Mouse (Mus musculus) kidney, postnatal 0 days (tissue): ENCODE data around the gene Fmnl2. TPM values are rescaled to one million over a fixed set of nuclear protein-coding genes. Genes with fewer than 3 reads are reported as not detected.
A peak's percentile ranks its signal among the peaks of the same experiment; 100 is the strongest.

Source experiments
- ATAC-seq: fragments of 200-750 bp; cut with Nextera tagmentation; replicated peaks from 2 replicates; pipeline ENCODE4 v1.8.0; 2017; ENCODE audit warnings: low read depth, moderate number of reproducible peaks, moderate TSS enrichment, moderate library complexity; ENCODE audit not compliant: low FRiP score
- DNase-seq: peaks from one replicate; pipeline ENCODE4 v3.0.0-alpha.2; 2016; ENCODE audit warnings: low spot score
- H3K27ac ChIP-seq: fragments of 300-500 bp; sonication (generic); 2 replicates; pipeline ENCODE4 v1.5.1; 2014; ENCODE audit warnings: mild to moderate bottlenecking
- H3K27me3 ChIP-seq: fragments of 300-500 bp; sonication (generic); 2 replicates; pipeline ENCODE4 v1.6.1; 2014; ENCODE audit warnings: low read length, mixed read lengths; ENCODE audit not compliant: insufficient read depth
- H3K36me3 ChIP-seq: fragments of 300-500 bp; sonication (generic); 2 replicates; pipeline ENCODE4 v1.6.1; 2014; ENCODE audit warnings: low read length, mixed read lengths; ENCODE audit not compliant: insufficient read depth
- H3K4me1 ChIP-seq: fragments of 300-500 bp; sonication (generic); replicated peaks from 2 replicates; pipeline ENCODE4 v1.6.1; 2014; ENCODE audit warnings: antibody characterized with exemption, low read length, mixed read lengths; ENCODE audit not compliant: insufficient read depth
- H3K4me2 ChIP-seq: fragments of 300-500 bp; sonication (generic); 2 replicates; pipeline ENCODE4 v1.6.1; 2014; ENCODE audit warnings: mild to moderate bottlenecking, low read length, moderate library complexity, mixed read lengths
- H3K4me3 ChIP-seq: fragments of 300-500 bp; sonication (generic); replicated peaks from 2 replicates; pipeline ENCODE4 v1.5.1; 2014; ENCODE audit warnings: low read depth, low read length
- H3K9ac ChIP-seq: fragments of 300-500 bp; sonication (generic); 2 replicates; pipeline ENCODE4 v1.6.1; 2014; ENCODE audit warnings: low read depth, low read length
- H3K9me3 ChIP-seq: fragments of 300-500 bp; sonication (generic); replicated peaks from 2 replicates; pipeline ENCODE4 v1.6.1; 2016; ENCODE audit warnings: low read length, inconsistent platforms, mixed read lengths
- CTCF ChIP-seq: IDR thresholded peaks from 2 replicates; pipeline ENCODE4 v1.5.1; 2016; ENCODE audit warnings: antibody characterized with exemption, low read depth, mild to moderate bottlenecking, moderate library complexity
- WGBS: fragments of 180-500 bp; shearing (Covaris S2); extraction: QIAGEN DNeasy Blood & Tissue Kit; methylation state at CpG from one replicate; pipeline ENCODE4 v1.1.7; 2014; 5-methylcytosine and 5-hydroxymethylcytosine counted together
- polyA plus RNA-seq: library from polyadenylated mRNA; unstranded; fragments of >200 nt; fragmentation: Nextera tagmentation; extraction: Ambion mirVana; gene quantifications from 2 replicates; pipeline ENCODE4 v1.2.1, GENCODE M21; 2015

The Fmnl2 gene
- polyA plus RNA-seq, 1 experiment from 2014 or later: 8.5 TPM

GRCm38 (mm10) chr2:52873276-52874063, 15.8 kb downstream of the Fmnl2 start:
- Histone ChIP-seq H3K27ac (no peak overlapping the region), H3K4me1 (peaks cover 14% of the 10 kb centered on the region; the same call in 1 of the 2 replicates), H3K4me2 (no peak overlapping the region), H3K9me3 (no peaks in the 10 kb centered on the region), H3K9ac (no peak overlapping the region), H3K27me3 (no peaks in the 10 kb centered on the region), H3K4me3 (no peak overlapping the region), H3K36me3 (no peaks in the 10 kb centered on the region)
- no peak for TF ChIP-seq CTCF
- DNase-seq (no peak), ATAC-seq (no peak)
- 68% methylated on average over 18 of the region's 18 CpGs for WGBS

- ATAC-seq (no peak), DNase-seq (no peak)
- Histone ChIP-seq H3K9me3 (no peaks in the 10 kb centered on the region), H3K27ac (no peak overlapping the region), H3K4me2 (no peak overlapping the region), H3K27me3 (no peaks in the 10 kb centered on the region), H3K4me3 (no peak overlapping the region), H3K4me1 (peaks cover 14% of the 10 kb centered on the region; the same call in 1 of the 2 replicates), H3K36me3 (no peaks in the 10 kb centered on the region), H3K9ac (no peak overlapping the region)
- no peak for TF ChIP-seq CTCF
These were observed 17.1 kb downstream of the Fmnl2 start for GRCm38 (mm10) chr2:52874721-52875120.

- H3K4me2 ChIP-seq: no peak overlapping the region
- peaks cover 14% of the 10 kb centered on the region; the same call in 1 of the 2 replicates for H3K4me1 ChIP-seq
- TF ChIP-seq CTCF: no peak; the same call in 1 of the 2 replicates
- ATAC-seq (no peak), DNase-seq (no peak)
- no peaks in the 10 kb centered on the region for H3K9me3 ChIP-seq
- no peak overlapping the region for H3K4me3 ChIP-seq
- H3K27me3 ChIP-seq: no peaks in the 10 kb centered on the region
- H3K36me3 ChIP-seq: no peaks in the 10 kb centered on the region
- H3K27ac ChIP-seq: no peak overlapping the region
- WGBS: 65% methylated on average over 9 of the region's 9 CpGs
- H3K9ac ChIP-seq: no peak overlapping the region
These were observed 18.1 kb downstream of the Fmnl2 start for GRCm38 (mm10) chr2:52875801-52876200.

- 86% methylated on average over 2 of the region's 2 CpGs for WGBS
- TF ChIP-seq CTCF: no peak
- H3K27ac ChIP-seq: no peak overlapping the region
- no peak for ATAC-seq
- H3K27me3 ChIP-seq: no peaks in the 10 kb centered on the region
- no peaks in the 10 kb centered on the region for H3K36me3 ChIP-seq
- H3K9me3 ChIP-seq: no peaks in the 10 kb centered on the region
- 0 out of 2 replicates have a peak, but pooled peaks cover 10% of the 10 kb centered on the region for H3K4me1 ChIP-seq
- H3K4me2 ChIP-seq: no peak overlapping the region
- H3K4me3 ChIP-seq: no peak overlapping the region
- no peak overlapping the region for H3K9ac ChIP-seq
- DNase-seq: no peak
These were observed 25.7 kb downstream of the Fmnl2 start for GRCm38 (mm10) chr2:52883401-52883800.

- Histone ChIP-seq H3K9ac (no peak overlapping the region), H3K27me3 (no peaks in the 10 kb centered on the region), H3K27ac (no peak overlapping the region), H3K9me3 (no peaks in the 10 kb centered on the region), H3K4me1 (0 out of 2 replicates have a peak, but pooled peaks cover 10% of the 10 kb centered on the region), H3K4me2 (no peak overlapping the region), H3K4me3 (no peak overlapping the region), H3K36me3 (no peaks in the 10 kb centered on the region)
- no peak for ATAC-seq
- DNase-seq: peak; percentile 55
- TF ChIP-seq CTCF: no peak
- 38% methylated on average over 4 of the region's 4 CpGs for WGBS
These were observed 26.4 kb downstream of the Fmnl2 start for GRCm38 (mm10) chr2:52884082-52884481.

- no peaks in the 10 kb centered on the region for H3K36me3 ChIP-seq
- H3K9ac ChIP-seq: no peak overlapping the region
- ATAC-seq (no peak), DNase-seq (no peak)
- H3K27me3 ChIP-seq: no peaks in the 10 kb centered on the region
- H3K4me3 ChIP-seq: no peak overlapping the region
- 55% methylated on average over 3 of the region's 3 CpGs for WGBS
- no peaks in the 10 kb centered on the region for H3K9me3 ChIP-seq
- H3K27ac ChIP-seq: no peak overlapping the region
- TF ChIP-seq CTCF: no peak
- H3K4me2 ChIP-seq: no peak overlapping the region
- H3K4me1 ChIP-seq: 0 out of 2 replicates have a peak, but pooled peaks cover 10% of the 10 kb centered on the region
These were observed 27.4 kb downstream of the Fmnl2 start for GRCm38 (mm10) chr2:52885071-52885470.
